Mouse (Mus musculus): ENCODE data around the gene Vps41. TPM values are rescaled to one million over a fixed set of nuclear protein-coding genes. Genes with fewer than 3 reads are reported as not detected.

Vps41 gene
- total RNA-seq, 4 experiments from 2014 or later = 32.9 to 37.5 (median 35.3) TPM

DNA sequence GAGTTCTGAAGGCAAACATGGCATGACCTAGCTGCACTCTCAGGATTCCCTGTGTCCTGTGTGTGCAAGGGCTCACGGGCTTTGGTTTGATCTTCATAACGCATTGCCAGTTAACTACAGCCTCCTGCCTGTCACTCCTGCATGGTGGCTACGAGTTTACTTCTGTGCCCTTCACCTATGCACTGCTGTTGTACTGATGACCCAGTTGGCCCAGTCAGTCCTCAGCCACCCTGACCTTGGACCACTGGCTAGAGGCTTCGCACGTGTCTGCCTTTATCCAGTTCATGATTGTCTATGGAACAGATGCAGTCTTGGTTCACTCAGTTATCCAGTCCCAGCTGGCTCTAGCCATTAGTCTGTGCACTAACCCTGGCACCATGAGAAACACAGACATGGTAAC, 151.7 kb downstream of the Vps41 start:
- no peak for DNase-seq (ENCODE audit: low spot score)

- DNase-seq (ENCODE audit: low spot score) = no peak
Measured at GRCm38 (mm10) chr13:18875321-18875720, 158.2 kb downstream of the Vps41 start.

DNA sequence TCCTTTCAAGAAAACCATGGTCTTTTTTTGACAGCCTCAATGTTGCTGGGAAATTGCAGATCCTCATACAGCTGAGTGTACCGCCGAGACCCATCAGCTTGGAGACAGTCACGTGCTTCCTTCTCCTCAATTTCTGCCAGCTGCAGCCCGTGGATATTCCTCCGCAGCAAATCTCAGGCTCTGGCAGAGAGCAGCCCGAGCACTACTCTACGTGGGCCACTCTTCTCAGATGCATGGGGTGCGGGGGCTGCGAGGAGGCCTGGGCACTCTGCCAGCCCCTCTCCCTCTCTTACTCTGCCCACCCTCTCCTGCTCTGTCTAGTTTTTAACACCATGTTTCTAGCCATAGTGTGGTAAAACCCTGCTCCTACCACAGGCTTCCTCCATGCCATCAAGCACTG, 175.8 kb downstream of the Vps41 start:
- no peak for DNase-seq (ENCODE audit: low spot score)

- DNase-seq (ENCODE audit: low spot score) = peak; percentile 13
Measured at GRCm38 (mm10) chr13:18896789-18897188, 179.7 kb downstream of the Vps41 start.

DNA sequence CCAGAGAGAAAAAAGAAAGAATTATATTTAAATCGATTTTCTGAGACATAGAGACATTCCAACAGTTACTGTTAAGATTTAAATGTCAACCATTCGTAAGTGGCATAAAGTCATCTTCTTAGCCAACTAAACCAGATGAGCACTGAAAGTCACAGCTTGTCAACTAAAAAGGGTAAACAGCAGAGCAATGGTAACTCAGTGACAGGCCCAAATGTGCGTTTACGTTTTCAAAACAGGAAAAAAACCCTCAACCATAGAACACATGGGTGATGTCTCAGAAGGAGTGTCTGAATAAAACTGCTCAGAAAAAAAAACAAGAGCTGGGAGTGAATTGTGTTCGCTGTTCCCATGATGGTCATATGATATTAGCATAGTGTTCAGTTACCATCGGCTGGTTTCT, 186.5 kb downstream of the Vps41 start:
- DNase-seq (ENCODE audit: low spot score) = no peak

DNA sequence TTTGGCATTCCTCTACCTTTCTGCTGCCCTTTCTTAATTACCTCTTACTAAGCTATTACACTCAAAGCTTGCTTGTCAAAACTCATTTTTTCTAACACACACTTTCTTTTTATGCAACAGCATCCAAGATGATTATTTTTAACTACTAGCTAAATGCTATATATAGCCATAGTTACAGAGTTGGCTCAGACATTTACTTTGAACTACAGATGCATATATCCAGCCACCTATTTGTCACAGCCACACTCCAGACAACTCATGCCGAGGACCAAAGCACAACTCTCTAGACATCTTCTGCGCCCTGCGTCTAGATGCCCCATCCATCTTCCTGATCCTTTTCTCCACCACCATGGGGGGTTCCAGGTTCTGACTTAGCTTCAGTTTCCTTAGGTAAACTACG, 197.7 kb downstream of the Vps41 start:
- no peak for DNase-seq (ENCODE audit: low spot score)

Other genes starting within 250 kb of the Vps41 start
- gene Amph, start 230.9 kb downstream of the Vps41 start, total RNA-seq (2022) = 1 to 10 TPM; 1.1 to 1.9 (median 1.5) TPM

All from heart, adult 8-10 months (tissue).